Comparison of ENCODE assay signal across 17 mouse cellular contexts in the genomic region with DNA sequence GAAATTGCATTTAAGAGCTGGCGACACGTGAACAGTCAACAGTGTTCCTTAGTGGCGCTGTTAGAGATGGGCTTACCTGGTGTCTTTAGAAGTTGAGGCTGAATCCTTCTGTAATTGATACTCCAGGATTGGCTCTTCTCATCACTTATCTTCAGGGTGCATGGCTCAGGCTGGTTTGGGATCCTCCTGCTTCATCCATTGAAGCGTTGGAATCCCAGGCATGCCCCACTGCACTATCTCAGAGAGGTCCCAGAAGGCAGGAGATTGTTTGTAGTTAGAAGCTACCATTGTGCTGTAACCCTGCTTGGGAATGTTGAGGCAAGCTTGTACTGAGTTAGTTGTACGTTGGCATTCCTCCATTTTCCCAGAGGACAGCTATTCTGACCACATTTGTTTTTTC.
"Had no signal": no experiment of that assay in that cellular context is flagged by ENCODE, and none has a peak within 500 bp of the region (broad histone marks: within the 10 kb centered on the region; RNA-seq: fewer than 3 reads in every experiment).

No protein-coding gene starts in this region.

- H3K27ac ChIP-seq: liver, embryonic 15.5 days; lung, embryonic 15.5 days; macrophage; midbrain, embryonic 12.5 days; neural tube, embryonic 12.5 days; stomach, embryonic 15.5 days; stomach, postnatal 0 days had no signal

- ATAC-seq: liver, postnatal 0 days; lung, postnatal 0 days had no signal

- DNase-seq: liver, postnatal 0 days; lung, adult 2 months; lung, postnatal 14 days; lung, postnatal 36 days; midbrain, embryonic 14.5 days; right cerebral cortex, postnatal 14 days; thymus, adult 2 months; thymus, postnatal 25 days had no signal

- H3K4me1 ChIP-seq: midbrain, embryonic 12.5 days; neural tube, embryonic 12.5 days; stomach, embryonic 15.5 days had no signal

- H3K9me3 ChIP-seq: liver, embryonic 15.5 days; lung, embryonic 15.5 days; midbrain, embryonic 12.5 days; neural tube, embryonic 12.5 days; stomach, embryonic 15.5 days had no signal

- H3K9ac ChIP-seq: liver, embryonic 15.5 days; liver, postnatal 0 days; lung, embryonic 15.5 days; midbrain, embryonic 12.5 days; neural tube, embryonic 12.5 days; stomach, embryonic 15.5 days had no signal

- H3K4me3 ChIP-seq: liver, embryonic 15.5 days; lung, embryonic 15.5 days; megakaryocyte, embryonic 14.5 days; midbrain, embryonic 12.5 days; neural tube, embryonic 12.5 days; stomach, embryonic 15.5 days had no signal

- H3K36me3 ChIP-seq: liver, embryonic 15.5 days; lung, embryonic 15.5 days; midbrain, embryonic 12.5 days; neural tube, embryonic 12.5 days; stomach, embryonic 15.5 days had no signal

- H3K27me3 ChIP-seq: liver, embryonic 15.5 days; lung, embryonic 15.5 days; megakaryocyte, embryonic 14.5 days; midbrain, embryonic 12.5 days; neural tube, embryonic 12.5 days; stomach, embryonic 15.5 days had no signal

- H3K4me2 ChIP-seq: liver, embryonic 15.5 days; lung, embryonic 15.5 days; midbrain, embryonic 12.5 days; neural tube, embryonic 12.5 days; stomach, embryonic 15.5 days had no signal
